Mouse (Mus musculus): ENCODE results near the gene Arih2. TPM values are rescaled to one million over a fixed set of nuclear protein-coding genes. Genes with fewer than 3 reads are reported as not detected.

Arih2 gene
- polyA plus RNA-seq, 1 experiment from 2014 or later = 45.3 TPM

DNA sequence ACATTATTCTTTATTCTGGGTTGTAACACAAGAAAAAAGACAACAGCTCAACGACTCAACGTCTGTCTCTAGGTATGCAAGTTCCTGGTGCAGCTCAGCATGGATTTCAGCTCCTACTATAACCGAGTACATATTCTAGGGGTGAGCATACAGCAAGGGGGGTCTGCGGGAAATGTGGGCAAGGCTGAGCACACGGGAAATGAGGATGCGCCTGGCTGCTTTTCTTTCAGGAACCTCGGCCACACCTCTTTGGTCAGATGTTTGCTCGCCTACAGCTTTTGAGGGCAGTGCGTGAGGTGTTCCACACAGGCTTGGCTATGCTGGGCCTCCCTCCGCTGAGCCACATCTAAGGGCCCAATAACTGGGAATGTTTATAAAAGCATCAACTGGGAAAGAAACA, 76.9 kb downstream of the Arih2 start:
- no peak overlapping the region for H3K9ac ChIP-seq (replicated peaks; ENCODE audit: low read length)
- H3K9me3 ChIP-seq (ENCODE audit: control insufficient read depth, low read length) = no peaks in the 10 kb centered on the region
- H3K4me2 ChIP-seq (ENCODE audit: low read length) = no peak overlapping the region
- peaks cover 58% of the 10 kb centered on the region for H3K36me3 ChIP-seq (ENCODE audit: control insufficient read depth, insufficient read depth, low read length)
- H3K4me1 ChIP-seq (ENCODE audit: control insufficient read depth, insufficient read depth, low read length) = peaks cover 57% of the 10 kb centered on the region
- H3K4me3 ChIP-seq (replicated peaks; ENCODE audit: low read depth, low read length) = no peak overlapping the region
- DNase-seq = no peak
- ATAC-seq (ENCODE audit: low FRiP score, low TSS enrichment) = no peak
- H3K27ac ChIP-seq (replicated peaks; ENCODE audit: low read depth, low read length) = no peak overlapping the region
- H3K27me3 ChIP-seq (ENCODE audit: control insufficient read depth, insufficient read depth, low read length) = no peaks in the 10 kb centered on the region
- 78% methylated on average over 10 of the region's 10 CpGs for WGBS

- WGBS = 97% methylated on average over 16 of the region's 16 CpGs
- Histone ChIP-seq H3K27me3 (ENCODE audit: control insufficient read depth, insufficient read depth, low read length) (no peaks in the 10 kb centered on the region), H3K27ac (replicated peaks; ENCODE audit: low read depth, low read length) (no peak overlapping the region), H3K4me2 (ENCODE audit: low read length) (no peak overlapping the region), H3K36me3 (ENCODE audit: control insufficient read depth, insufficient read depth, low read length) (peaks cover 58% of the 10 kb centered on the region), H3K9ac (replicated peaks; ENCODE audit: low read length) (no peak overlapping the region), H3K4me1 (ENCODE audit: control insufficient read depth, insufficient read depth, low read length) (peaks cover 49% of the 10 kb centered on the region), H3K4me3 (replicated peaks; ENCODE audit: low read depth, low read length) (no peak overlapping the region), H3K9me3 (ENCODE audit: control insufficient read depth, low read length) (no peaks in the 10 kb centered on the region)
- ATAC-seq (ENCODE audit: low FRiP score, low TSS enrichment) = no peak
- DNase-seq = no peak
Measured at GRCm38 (mm10) chr9:108571401-108571973, 77.7 kb downstream of the Arih2 start.

- WGBS = 1% methylated on average over 40 of the region's 40 CpGs
- Histone ChIP-seq H3K9ac (replicated peaks; ENCODE audit: low read length) (peak overlapping the region; percentile 62), H3K27ac (replicated peaks; ENCODE audit: low read depth, low read length) (peak overlapping the region; percentile 60), H3K27me3 (ENCODE audit: control insufficient read depth, insufficient read depth, low read length) (no peaks in the 10 kb centered on the region), H3K4me2 (ENCODE audit: low read length) (peak overlapping the region; percentile 97), H3K9me3 (ENCODE audit: control insufficient read depth, low read length) (no peaks in the 10 kb centered on the region), H3K36me3 (ENCODE audit: control insufficient read depth, insufficient read depth, low read length) (peaks cover 55% of the 10 kb centered on the region), H3K4me3 (replicated peaks; ENCODE audit: low read depth, low read length) (peak overlapping the region; percentile 53), H3K4me1 (ENCODE audit: control insufficient read depth, insufficient read depth, low read length) (peaks cover 45% of the 10 kb centered on the region)
- DNase-seq (peak; percentile 86), ATAC-seq (ENCODE audit: low FRiP score, low TSS enrichment) (0 out of 2 replicates have a peak, but pooled peaks have one; percentile 1)
Measured at GRCm38 (mm10) chr9:108570207-108570896, 78.8 kb downstream of the Arih2 start.

- ATAC-seq (ENCODE audit: low FRiP score, low TSS enrichment) (peak; percentile 57), DNase-seq (peak; percentile 97)
- Histone ChIP-seq H3K9me3 (ENCODE audit: control insufficient read depth, low read length) (no peaks in the 10 kb centered on the region), H3K27me3 (ENCODE audit: control insufficient read depth, insufficient read depth, low read length) (no peaks in the 10 kb centered on the region), H3K4me3 (replicated peaks; ENCODE audit: low read depth, low read length) (peak within 1 kb of the TSS; percentile 53), H3K4me2 (ENCODE audit: low read length) (peak within 1 kb of the TSS; percentile 100), H3K9ac (replicated peaks; ENCODE audit: low read length) (peak within 1 kb of the TSS; percentile 62), H3K36me3 (ENCODE audit: control insufficient read depth, insufficient read depth, low read length) (peaks cover 54% of the 10 kb centered on the region), H3K27ac (replicated peaks; ENCODE audit: low read depth, low read length) (peak within 1 kb of the TSS; percentile 60), H3K4me1 (ENCODE audit: control insufficient read depth, insufficient read depth, low read length) (peaks cover 38% of the 10 kb centered on the region)
- WGBS = 7% methylated on average over 42 of the region's 42 CpGs
Measured at GRCm38 (mm10) chr9:108569381-108570206, 79.6 kb downstream of the Arih2 start, which contains the start of gene Dalrd3. TSS of gene Dalrd3 (plus strand) at chr9:108569886.

- Histone ChIP-seq H3K9ac (replicated peaks; ENCODE audit: low read length) (no peak overlapping the region), H3K27me3 (ENCODE audit: control insufficient read depth, insufficient read depth, low read length) (no peaks in the 10 kb centered on the region), H3K9me3 (ENCODE audit: control insufficient read depth, low read length) (no peaks in the 10 kb centered on the region), H3K4me1 (ENCODE audit: control insufficient read depth, insufficient read depth, low read length) (peaks cover 30% of the 10 kb centered on the region), H3K4me3 (replicated peaks; ENCODE audit: low read depth, low read length) (peak overlapping the region; percentile 73), H3K36me3 (ENCODE audit: control insufficient read depth, insufficient read depth, low read length) (peaks cover 54% of the 10 kb centered on the region), H3K27ac (replicated peaks; ENCODE audit: low read depth, low read length) (no peak overlapping the region), H3K4me2 (ENCODE audit: low read length) (peak overlapping the region; percentile 100)
- no peak for ATAC-seq (ENCODE audit: low FRiP score, low TSS enrichment)
- 79% methylated on average over 17 of the region's 17 CpGs for WGBS
- DNase-seq = no peak
Measured at GRCm38 (mm10) chr9:108568511-108568921, 80.7 kb downstream of the Arih2 start.

- Histone ChIP-seq H3K4me2 (ENCODE audit: low read length) (peak overlapping the region; percentile 100), H3K4me1 (ENCODE audit: control insufficient read depth, insufficient read depth, low read length) (peaks cover 30% of the 10 kb centered on the region), H3K4me3 (replicated peaks; ENCODE audit: low read depth, low read length) (peak overlapping the region; percentile 73), H3K36me3 (ENCODE audit: control insufficient read depth, insufficient read depth, low read length) (peaks cover 54% of the 10 kb centered on the region), H3K9ac (replicated peaks; ENCODE audit: low read length) (peak overlapping the region; percentile 84), H3K27ac (replicated peaks; ENCODE audit: low read depth, low read length) (peak overlapping the region; percentile 96), H3K9me3 (ENCODE audit: control insufficient read depth, low read length) (no peaks in the 10 kb centered on the region), H3K27me3 (ENCODE audit: control insufficient read depth, insufficient read depth, low read length) (no peaks in the 10 kb centered on the region)
- no peak for ATAC-seq (ENCODE audit: low FRiP score, low TSS enrichment)
- DNase-seq = no peak
- 10% methylated on average over 18 of the region's 18 CpGs for WGBS
Measured at GRCm38 (mm10) chr9:108567931-108568419, 81.2 kb downstream of the Arih2 start.

- ATAC-seq (ENCODE audit: low FRiP score, low TSS enrichment) (peak; percentile 85), DNase-seq (peak; percentile 97)
- Histone ChIP-seq H3K9ac (replicated peaks; ENCODE audit: low read length) (peak within 1 kb of the TSS; percentile 84), H3K4me3 (replicated peaks; ENCODE audit: low read depth, low read length) (peak within 1 kb of the TSS; percentile 73), H3K9me3 (ENCODE audit: control insufficient read depth, low read length) (no peaks in the 10 kb centered on the region), H3K4me1 (ENCODE audit: control insufficient read depth, insufficient read depth, low read length) (peaks cover 30% of the 10 kb centered on the region), H3K27me3 (ENCODE audit: control insufficient read depth, insufficient read depth, low read length) (no peaks in the 10 kb centered on the region), H3K4me2 (ENCODE audit: low read length) (peak within 1 kb of the TSS; percentile 100), H3K36me3 (ENCODE audit: control insufficient read depth, insufficient read depth, low read length) (peaks cover 50% of the 10 kb centered on the region), H3K27ac (replicated peaks; ENCODE audit: low read depth, low read length) (peak within 1 kb of the TSS; percentile 96)
- WGBS = under 1% methylated on average over 73 of the region's 73 CpGs
Measured at GRCm38 (mm10) chr9:108566815-108567776, 82.1 kb downstream of the Arih2 start, which contains the start of gene Ndufaf3. TSS of gene Ndufaf3 (minus strand) at chr9:108567434.
